Mouse (Mus musculus) cerebellum, adult 2 months (tissue): Measurements from ENCODE around the gene Psme3.

ENCODE experiments used
- CTCF ChIP-seq: fragments of 200-500 bp; IDR thresholded peaks from 2 replicates; pipeline ENCODE4 v1.5.1; 2011; ENCODE audit warnings: low read depth, mild to moderate bottlenecking, control low read depth, low read length, moderate library complexity, borderline replicate concordance; ENCODE audit not compliant: insufficient read depth
- POLR2A ChIP-seq: fragments of 200-500 bp; IDR thresholded peaks from 2 replicates; pipeline ENCODE4 v1.6.1; 2011; ENCODE audit warnings: low read length, control low read depth, borderline replicate concordance; ENCODE audit not compliant: insufficient read depth

DNA sequence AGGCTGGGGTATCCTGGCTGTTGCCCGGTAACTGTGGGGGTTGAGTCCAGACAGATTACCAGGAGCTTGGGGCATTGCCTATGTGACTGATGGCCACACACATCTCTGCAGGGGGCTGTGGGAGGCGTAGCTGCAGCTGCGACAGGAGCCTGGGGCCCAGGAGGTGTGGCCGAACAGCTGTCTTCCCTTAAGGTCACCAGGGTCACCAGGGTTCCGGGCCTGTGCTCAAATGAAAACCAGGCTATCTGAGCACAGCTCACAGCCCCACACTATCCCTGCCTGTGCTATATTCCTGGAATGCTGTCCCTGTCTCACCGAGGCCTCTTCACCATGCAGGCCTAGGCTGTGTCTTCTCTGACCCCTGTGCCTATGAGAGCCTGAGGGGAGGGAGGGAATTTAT lies 18.5 kb downstream of the Psme3 start:
- TF ChIP-seq CTCF: no peak
- TF ChIP-seq POLR2A: no peak
